Mouse (Mus musculus) retina, adult 2 months (tissue): Measurements from ENCODE around the gene Ggps1.
"Not testable (repeated sequence)": the region's sequence is repeated elsewhere in the genome, so short reads cannot be mapped to it uniquely, and the experiment has no call there.

Source experiments
- DNase-seq: peaks from one replicate; pipeline ENCODE4 v3.0.0-alpha.2; 2012; ENCODE audit warnings: low read depth, low spot score

Ggps1 gene

GRCm38 (mm10) chr13:14038911-14039291 lies 24.4 kb downstream of the Ggps1 start:
- DNase-seq, result no peak

DNA sequence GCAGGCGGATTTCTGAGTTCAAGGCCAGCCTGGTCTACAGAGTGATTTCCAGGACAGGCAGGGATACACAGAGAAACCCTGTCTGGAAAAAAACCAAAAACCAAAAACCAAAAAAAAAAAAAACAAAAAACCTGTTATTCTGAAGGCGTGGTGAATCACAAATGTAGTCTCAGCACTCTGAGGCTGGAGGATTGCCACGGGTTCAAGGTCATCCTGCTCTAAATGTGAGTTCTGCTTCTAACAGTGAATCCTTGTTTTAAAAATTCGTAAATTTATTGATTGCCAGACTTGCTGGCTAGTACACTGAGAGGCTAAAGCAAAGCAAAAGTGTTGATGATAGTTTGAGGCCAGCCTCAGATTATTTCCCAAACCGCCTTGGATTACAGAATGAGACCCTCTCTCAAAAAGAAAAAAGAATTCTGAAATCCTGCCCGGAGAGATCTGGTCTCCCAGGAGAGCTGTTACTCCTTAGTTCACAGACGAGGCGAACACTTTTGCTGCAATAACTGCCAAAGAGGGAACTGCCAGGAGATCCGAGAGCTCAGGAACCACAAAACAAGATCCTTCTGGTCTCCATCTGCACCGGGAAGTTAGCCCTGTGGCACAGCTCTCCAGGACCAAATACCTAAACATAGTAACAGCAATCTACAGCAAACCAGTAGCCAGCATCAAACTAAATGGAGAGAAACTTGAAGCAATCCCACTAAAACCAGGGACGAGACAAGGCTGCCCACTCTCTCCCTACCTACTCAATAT lies 27.2 kb downstream of the Ggps1 start:
- no peak for DNase-seq

DNA sequence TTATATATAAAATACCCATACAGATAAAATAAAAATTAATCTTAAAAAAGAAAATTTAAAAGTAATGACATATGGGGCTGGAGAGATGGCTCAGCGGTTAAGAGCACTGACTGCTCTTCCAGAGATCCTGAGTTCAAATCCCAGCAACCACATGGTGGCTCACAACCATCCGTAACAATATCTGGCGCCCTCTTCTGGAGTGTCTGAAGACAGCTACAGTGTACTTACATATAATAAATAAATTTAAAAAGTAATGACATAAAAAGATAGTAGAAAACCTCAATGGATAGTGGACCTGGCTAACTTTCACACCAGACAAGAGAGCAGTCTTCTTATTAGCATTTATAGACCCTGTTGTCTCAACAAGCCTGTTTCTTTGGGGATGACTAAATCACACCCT lies 27.9 kb downstream of the Ggps1 start:
- not testable (repeated sequence) for DNase-seq

DNA sequence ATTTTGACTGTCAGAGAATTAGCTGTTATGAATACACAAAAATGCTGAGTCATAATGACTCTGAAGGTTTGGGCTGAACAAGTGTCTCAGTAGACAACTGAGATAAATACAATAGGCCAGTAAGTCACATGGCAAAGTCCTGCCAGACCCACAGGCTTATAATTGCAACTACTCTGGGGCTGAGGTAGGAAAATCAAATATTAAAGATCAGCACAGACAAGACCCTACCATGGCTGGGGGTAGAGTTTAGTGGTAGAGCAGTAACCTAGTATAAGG lies 29.3 kb downstream of the Ggps1 start:
- DNase-seq, result no peak

GRCm38 (mm10) chr13:14033309-14034072 lies 29.8 kb downstream of the Ggps1 start:
- DNase-seq, result no peak

- no peak for DNase-seq
Observed at GRCm38 (mm10) chr13:14026154-14026820, 37.0 kb downstream of the Ggps1 start.

- DNase-seq, result no peak
Observed at GRCm38 (mm10) chr13:14025554-14025953, 37.7 kb downstream of the Ggps1 start.

- not testable (repeated sequence) for DNase-seq
Observed at GRCm38 (mm10) chr13:14021417-14021816, 41.9 kb downstream of the Ggps1 start.

- no peak for DNase-seq
Observed at GRCm38 (mm10) chr13:14018852-14019251, 44.4 kb downstream of the Ggps1 start.

DNA sequence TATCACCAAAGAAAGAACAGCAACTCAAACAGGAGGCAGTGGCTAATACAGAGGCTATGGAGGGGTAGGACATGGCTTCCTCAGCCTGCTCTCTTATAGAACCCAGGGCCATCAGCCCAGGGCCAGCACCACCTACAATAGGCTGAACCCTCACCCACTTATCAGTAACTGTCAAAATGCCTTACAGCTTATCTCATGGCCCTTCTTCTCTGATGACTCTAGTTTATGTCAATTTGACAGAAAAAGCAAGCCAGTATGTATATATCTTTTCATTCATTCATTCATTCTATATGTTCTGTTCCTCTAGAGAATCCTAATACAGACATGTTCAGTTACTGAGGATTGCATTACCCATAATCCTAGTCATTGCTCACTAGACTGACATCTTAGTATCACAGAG lies 45.0 kb downstream of the Ggps1 start:
- DNase-seq, result no peak

DNA sequence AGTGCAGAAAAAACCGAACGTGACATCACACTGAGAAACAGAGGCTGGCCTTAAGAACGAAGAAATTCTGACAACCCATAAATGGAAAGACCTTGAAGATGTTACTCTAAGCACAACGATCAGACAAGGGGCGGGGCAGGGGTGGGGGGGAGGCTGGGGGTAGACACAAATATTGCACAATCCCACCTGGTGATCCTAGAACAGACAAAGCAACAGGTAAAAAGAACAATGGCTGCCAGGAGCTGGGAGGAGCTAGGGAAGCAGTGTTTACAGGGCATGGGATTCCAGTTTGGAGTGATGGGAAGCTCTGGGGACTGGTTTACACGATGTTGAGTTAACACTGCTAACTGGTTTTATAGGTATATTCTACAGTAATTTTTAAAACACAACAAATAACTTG lies 47.7 kb downstream of the Ggps1 start:
- no peak for DNase-seq

DNA sequence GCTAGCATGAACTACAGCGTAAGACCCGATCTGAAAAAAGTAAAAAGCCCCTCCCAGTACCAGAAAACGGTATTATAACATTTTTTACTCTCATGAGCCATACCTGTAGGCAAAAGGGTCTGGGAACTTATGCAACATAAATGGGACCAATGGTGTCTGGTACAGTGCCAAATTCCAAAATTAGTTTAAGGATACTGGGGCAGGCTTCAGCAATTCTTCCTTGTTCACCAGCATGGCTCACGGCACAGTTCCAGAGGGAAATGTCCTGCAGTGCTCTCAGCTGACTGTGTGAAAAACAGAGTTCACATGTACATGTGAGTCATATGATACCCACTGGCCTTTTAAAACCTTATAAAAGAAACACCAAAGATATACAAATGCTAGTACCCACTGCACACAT lies 48.7 kb downstream of the Ggps1 start:
- no peak for DNase-seq

- no peak for DNase-seq
Observed at GRCm38 (mm10) chr13:14014001-14014400, 49.3 kb downstream of the Ggps1 start.

DNA sequence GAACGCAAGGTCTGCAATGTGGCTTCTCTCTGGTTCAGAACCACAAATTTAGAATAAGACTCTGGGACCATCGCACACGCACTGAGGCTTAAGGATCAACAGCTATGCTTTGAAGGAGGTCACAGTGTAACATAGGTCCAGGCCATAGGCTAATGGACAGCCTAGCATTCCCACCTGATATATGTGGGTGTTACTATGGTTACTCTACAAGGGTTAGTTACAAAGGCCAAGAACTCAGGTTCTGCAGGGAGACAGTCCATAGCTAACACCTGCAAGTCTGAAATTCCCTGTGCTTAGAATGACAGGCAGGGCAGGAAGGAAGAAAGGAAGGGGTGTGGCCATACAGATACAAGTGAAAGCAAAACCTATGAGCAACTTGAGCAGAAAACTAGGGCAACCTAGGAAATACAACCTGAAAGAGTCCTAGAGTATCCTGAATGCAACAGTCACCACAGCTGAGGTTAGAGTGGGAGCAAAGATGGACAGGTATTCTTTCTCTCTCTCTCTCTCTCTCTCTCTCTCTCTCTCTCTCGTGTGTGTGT lies 51.8 kb downstream of the Ggps1 start:
- DNase-seq, result no peak

GRCm38 (mm10) chr13:14006056-14006455 lies 57.2 kb downstream of the Ggps1 start:
- no peak for DNase-seq

- DNase-seq, result no peak
Observed at GRCm38 (mm10) chr13:14004999-14005398, 58.3 kb downstream of the Ggps1 start.

DNA sequence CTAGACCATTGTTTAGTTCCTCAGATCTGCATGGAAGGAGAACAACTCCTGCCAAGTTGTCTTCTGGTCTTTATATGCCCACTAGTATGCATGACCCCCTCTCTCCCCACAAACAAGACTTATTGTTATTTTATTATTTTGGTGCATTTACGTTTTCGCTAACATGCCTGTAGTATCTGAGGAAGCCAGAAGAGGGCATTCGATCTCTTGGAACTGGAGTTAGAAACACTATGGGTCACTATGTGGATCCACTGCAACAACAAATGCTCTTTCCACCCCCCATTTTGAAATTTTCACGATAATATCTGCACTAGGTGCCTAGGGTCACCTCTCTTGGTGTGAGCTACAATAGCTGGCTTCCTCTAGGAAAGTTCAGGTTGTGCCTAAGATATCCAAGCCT lies 59.2 kb downstream of the Ggps1 start:
- no peak for DNase-seq

- no peak for DNase-seq
Observed at GRCm38 (mm10) chr13:14002706-14003105, 60.6 kb downstream of the Ggps1 start.
